Mouse (Mus musculus) activated CD4-positive, CD25-positive, alpha-beta regulatory T cell (primary cell): ENCODE measurements around the gene H2-Eb1. TPM values are rescaled to one million over a fixed set of nuclear protein-coding genes. Genes with fewer than 3 reads are reported as not detected.

Experiments
- polyA plus RNA-seq, 2 experiments: library from polyadenylated mRNA; unstranded; fragments of 100-300 nt; shearing (Covaris generic); gene quantifications; one replicate each; pipeline ENCODE4 v1.2.1; 2017

The H2-Eb1 gene
- 10 to 100 TPM; 30.6 to 66.6 TPM for polyA plus RNA-seq

DNA sequence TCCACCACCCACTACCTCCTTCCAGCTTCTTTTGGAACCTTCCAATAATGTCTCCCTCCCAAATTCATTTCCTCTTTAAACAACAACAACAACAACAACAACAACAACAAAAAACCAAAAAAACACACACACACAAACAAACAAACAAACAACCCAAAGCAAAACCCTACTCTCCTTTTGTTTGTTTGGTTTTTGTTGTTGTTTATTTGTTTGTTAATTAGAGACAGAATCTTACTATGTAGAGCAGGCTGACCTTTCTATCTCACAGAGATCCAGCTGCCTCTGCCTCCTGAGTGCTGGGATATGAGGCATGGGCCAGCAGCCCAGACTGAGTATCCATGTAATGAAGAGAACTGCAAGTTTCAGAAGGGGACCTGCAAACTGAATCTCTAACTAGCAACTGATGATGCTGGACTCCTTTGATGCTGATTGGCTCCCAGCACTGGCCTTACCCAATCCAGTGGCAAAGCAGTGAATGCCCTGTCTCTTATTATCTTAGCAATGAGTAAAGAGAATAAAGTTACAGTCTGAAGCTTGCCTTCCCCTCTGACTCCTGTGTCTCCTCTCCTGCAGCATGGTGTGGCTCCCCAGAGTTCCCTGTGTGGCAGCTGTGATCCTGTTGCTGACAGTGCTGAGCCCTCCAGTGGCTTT lies at the start of gene H2-Eb1:
Gene H2-Eb1, plus strand, starts transcription at position 488 of the 651 bp plus-strand sequence.

DNA sequence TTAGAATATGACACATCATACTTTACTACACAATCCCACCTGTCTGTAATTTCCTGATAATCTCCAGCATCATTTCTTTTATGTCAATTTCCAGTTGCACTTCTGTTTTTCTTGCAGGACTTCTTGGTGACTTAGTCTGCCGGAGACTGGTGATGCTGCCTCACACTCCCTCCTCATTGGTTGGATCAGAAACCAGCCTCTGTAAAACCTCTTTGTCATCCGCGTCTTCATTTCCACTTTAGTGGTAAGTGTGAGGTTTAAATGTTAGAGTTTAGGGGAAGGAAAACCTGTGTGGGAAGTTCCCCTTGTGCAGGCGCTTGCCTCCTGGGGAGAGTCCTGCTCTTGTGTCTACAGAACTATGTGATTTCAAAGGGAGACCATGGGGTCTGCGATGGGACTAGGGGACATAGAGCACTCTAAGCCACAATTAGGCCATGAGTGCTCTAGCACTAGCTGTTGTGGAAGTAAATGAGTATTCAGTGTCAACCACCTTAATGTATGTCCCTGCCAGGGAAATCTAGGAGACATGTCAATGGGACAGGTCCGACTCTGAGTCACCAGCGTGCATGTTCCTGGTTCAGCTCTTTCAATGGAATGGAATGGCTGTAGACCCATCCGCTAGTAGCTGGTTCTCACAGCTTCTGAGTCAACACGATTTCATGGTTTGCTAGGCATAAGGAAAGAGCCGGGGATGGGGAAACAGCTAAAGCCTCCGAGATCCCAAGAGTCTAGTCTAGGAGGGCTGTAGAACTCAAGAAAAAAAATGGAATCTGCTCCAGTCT lies 47.9 kb upstream of the H2-Eb1 start, which contains the start of gene H2-Ab1:
Gene H2-Ab1, plus strand, starts transcription at position 96 of the 782 bp plus-strand sequence.

GRCm38 (mm10) chr17:34287648-34288047 lies 18.0 kb upstream of the H2-Eb1 start, which contains the start of gene H2-Aa:
Gene H2-Aa, minus strand, starts transcription at chr17:34287823.

DNA sequence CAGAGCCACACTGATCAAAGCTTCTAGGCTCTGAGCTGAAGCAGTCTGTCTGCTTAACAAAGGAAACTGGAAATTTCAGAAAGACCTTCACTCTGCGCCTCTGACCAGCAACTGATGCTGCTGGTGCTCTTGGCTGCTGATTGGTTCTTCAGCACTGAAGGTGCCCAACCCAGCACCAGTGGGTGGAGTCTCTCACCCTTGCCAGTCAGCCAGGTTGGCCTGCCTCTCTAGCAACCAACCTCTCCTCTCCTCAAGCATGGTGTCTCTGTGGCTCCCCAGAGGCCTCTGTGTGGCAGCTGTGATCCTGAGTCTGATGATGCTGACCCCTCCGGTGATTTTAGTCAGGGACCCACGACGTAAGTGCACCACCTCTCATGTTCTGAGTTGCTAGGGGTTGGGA lies 19.8 kb downstream of the H2-Eb1 start, which contains the start of gene H2-Eb2:
Gene H2-Eb2, plus strand, starts transcription at position 230 of the 400 bp plus-strand sequence.

DNA sequence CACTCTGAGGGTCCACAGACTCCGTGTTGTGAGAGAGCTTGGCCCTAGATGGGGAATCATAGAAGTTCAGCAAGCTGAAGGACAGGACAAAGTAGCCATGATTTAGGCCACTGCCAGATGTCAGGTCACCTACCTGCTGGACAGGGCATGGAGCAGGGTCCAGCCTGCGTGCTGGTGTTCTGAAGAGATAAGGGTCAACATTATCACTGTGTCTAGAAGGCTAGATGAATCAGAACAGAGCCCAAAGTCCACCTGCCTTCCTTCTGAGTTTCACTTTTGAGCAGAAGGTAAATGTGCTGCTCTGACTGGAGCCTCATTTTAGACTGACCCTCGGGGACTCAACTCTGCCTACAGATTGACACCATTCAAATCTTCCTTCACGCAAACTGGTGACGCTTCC lies 48.9 kb downstream of the H2-Eb1 start, which contains the start of gene Btnl2:
Gene Btnl2, plus strand, starts transcription at position 284 of the 400 bp plus-strand sequence.

Other genes starting within 250 kb of the H2-Eb1 start
- 10 to 100 TPM; 19.9 to 60.5 TPM for gene H2-Oa, start 213.5 kb upstream of the H2-Eb1 start, polyA plus RNA-seq
- 100 to 1,000 TPM; 113 to 424 TPM for gene H2-DMa, start 186.3 kb upstream of the H2-Eb1 start, polyA plus RNA-seq
- 100 to 1,000 TPM; 158 to 192 TPM for gene Brd2, start 183.2 kb upstream of the H2-Eb1 start, polyA plus RNA-seq
- gene H2-DMb2, start 162.6 kb upstream of the H2-Eb1 start, polyA plus RNA-seq = 10 to 100 TPM in 1 of 2 experiments, 1 to 10 TPM in 1; 6.4 to 25.9 TPM
- gene H2-DMb1, start 152.8 kb upstream of the H2-Eb1 start, polyA plus RNA-seq = 10 to 100 TPM in 1 of 2 experiments, 1 to 10 TPM in 1; 3.4 to 17.2 TPM
- 100 to 1,000 TPM; 385 to 581 TPM for gene Tap1, start 118.3 kb upstream of the H2-Eb1 start, polyA plus RNA-seq
- 100 to 1,000 TPM; 596 to 730 TPM for gene Psmb9, start 118.1 kb upstream of the H2-Eb1 start, polyA plus RNA-seq
- gene Psmb8, start 108.1 kb upstream of the H2-Eb1 start, polyA plus RNA-seq = 1,000 to 10,000 TPM; 1,449 to 1,599 TPM
- gene Tap2, start 102.3 kb upstream of the H2-Eb1 start, polyA plus RNA-seq = 100 to 1,000 TPM; 207 to 347 TPM
- gene H2-Ob, start 67.0 kb upstream of the H2-Eb1 start, polyA plus RNA-seq = 10 to 100 TPM; 22.8 to 55.0 TPM
- gene H2-Ab1, start 48.2 kb upstream of the H2-Eb1 start, polyA plus RNA-seq = 10 to 100 TPM; 40.5 to 91.7 TPM
- 10 to 100 TPM; 26.9 to 81.9 TPM for gene H2-Aa, start 18.0 kb upstream of the H2-Eb1 start, polyA plus RNA-seq
- not detected for gene H2-Eb2, start 19.8 kb downstream of the H2-Eb1 start, polyA plus RNA-seq
- gene Btnl2, start 49.0 kb downstream of the H2-Eb1 start, polyA plus RNA-seq = under 1 TPM in 1 of 2 experiments, not detected in 1; 0.32 TPM
- not detected for gene Btnl1, start 71.3 kb downstream of the H2-Eb1 start, polyA plus RNA-seq
- under 1 TPM in 1 of 2 experiments, not detected in 1; 0.29 TPM for gene BC051142, start 93.0 kb downstream of the H2-Eb1 start, polyA plus RNA-seq
- gene Btnl4, start 171.5 kb downstream of the H2-Eb1 start, polyA plus RNA-seq = under 1 TPM; 0.52 to 0.63 TPM
- 1 to 10 TPM in 1 of 2 experiments, not detected in 1; 1.0 TPM for gene Btnl6, start 211.5 kb downstream of the H2-Eb1 start, polyA plus RNA-seq